Mouse (Mus musculus): ENCODE measurements around the gene Pan2. TPM values are rescaled to one million over a fixed set of nuclear protein-coding genes. Genes with fewer than 3 reads are reported as not detected.
"Not testable (repeated sequence)": the region's sequence is repeated elsewhere in the genome, so short reads cannot be mapped to it uniquely, and the experiment has no call there.

The Pan2 gene
- total RNA-seq, 2 experiments from 2014 or later = 7.4 to 8.2 TPM

GRCm38 (mm10) chr10:128281682-128282081 lies 21.5 kb upstream of the Pan2 start:
- DNase-seq = no peak
- intact Hi-C loops (cut with DNase I; ENCODE audit: low total_unique reads) = loop anchor here (5.0 kb wide), 1 partner anchor 69 kb away; the partner anchor contains the start of gene Spryd4

DNA sequence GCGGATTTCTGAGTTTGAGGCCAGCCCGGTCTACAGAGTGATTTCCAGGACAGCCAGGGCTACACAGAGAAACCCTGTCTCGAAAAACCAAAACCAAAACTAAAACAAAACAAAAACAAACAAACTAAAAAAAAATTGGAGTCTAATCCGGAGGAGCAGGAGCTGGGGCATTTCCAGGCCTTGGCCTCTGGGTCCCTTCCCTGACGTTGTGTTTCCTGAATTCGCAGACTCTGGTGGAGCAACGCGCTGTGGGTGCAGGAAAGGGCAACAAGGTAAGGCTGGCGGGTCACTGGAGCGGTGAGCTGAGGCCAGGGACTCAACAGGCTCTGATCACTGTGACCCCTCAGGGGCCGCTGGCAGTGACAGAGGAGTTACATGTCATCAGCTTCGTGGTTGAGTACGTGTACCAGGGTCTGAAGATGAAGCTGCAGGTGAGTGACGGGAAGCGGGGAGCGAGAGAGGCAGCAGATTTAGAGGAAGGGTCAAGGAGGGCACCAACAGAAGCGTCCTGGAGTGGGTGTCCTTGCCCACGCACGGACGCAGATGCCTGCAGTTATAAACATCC lies 20.2 kb upstream of the Pan2 start:
- intact Hi-C loops (cut with DNase I; ENCODE audit: low total_unique reads) = loop anchor here (5.0 kb wide), 1 partner anchor 71 kb away; the partner anchor contains the start of gene Spryd4
- DNase-seq = no peak

- DNase-seq = peak; percentile 64
- intact Hi-C loops (cut with DNase I; ENCODE audit: low total_unique reads) = loop anchor here (5.0 kb wide), 1 partner anchor 72 kb away; the partner anchor contains the start of gene Spryd4
Measured at GRCm38 (mm10) chr10:128283604-128284579, 19.2 kb upstream of the Pan2 start.

- intact Hi-C loops (cut with DNase I; ENCODE audit: low total_unique reads) = not testable (repeated sequence)
- peak; percentile 65 for DNase-seq
Measured at GRCm38 (mm10) chr10:128290594-128290993, 12.5 kb upstream of the Pan2 start.

DNA sequence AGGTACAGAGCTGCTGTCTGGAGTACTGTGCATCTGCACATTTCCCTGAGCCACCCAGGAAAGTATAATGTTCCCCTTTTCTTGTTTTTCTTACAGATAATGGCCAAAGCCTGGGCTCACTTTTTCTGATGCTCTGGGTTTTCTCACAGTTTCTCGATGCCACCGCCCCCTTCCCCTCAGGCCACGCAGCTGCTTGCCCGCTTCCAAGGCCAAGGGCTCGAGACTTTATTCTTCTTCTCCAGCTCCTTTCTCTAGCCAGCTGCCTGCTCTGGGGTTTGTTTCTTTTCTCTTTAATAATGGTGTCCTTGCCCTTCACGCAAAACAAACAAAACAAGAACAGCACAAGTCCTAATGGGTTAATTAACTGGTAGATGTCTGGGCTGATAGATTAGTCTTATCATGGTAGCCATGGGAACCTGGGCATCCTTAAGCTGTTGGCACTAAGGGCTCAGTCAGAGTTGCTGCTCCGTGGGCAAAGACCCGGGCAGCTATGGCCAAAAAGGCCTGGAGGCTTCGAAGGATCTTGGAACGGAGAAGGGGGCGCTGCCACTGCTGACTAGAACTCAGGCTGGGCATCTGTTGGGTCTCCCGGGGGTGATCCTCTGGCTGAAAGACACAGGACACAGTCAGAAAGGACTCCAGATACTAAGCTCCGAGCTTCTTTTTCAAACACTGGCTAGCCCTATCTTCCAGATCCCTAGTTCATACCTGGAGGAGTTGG lies 6.6 kb upstream of the Pan2 start:
- intact Hi-C loops (cut with DNase I; ENCODE audit: low total_unique reads) = no loop called here
- no peak for DNase-seq

- no peak for DNase-seq
- intact Hi-C loops (cut with DNase I; ENCODE audit: low total_unique reads) = no loop called here
Measured at GRCm38 (mm10) chr10:128297221-128297620, 5.9 kb upstream of the Pan2 start.

DNA sequence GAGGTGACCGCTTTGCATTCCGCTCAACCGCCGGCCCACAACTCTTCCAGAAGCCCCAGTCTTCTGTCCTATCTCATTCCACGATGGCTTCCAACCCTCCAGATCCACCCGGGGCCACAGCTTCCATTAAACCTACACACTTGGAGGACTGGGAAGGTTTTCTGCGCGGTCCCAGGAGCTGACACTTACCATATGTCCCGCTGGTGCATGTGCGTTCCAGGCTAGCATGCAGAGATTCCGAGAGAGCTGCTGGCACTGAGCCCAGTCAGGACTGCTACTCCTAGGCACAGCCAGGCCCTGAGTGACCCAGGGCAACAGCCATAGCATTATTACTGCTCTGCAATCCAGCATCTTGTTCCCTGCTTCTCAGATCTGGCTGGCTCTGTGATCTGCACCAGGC lies 5.5 kb upstream of the Pan2 start:
- DNase-seq = no peak

GRCm38 (mm10) chr10:128298243-128298642 lies 4.9 kb upstream of the Pan2 start:
- intact Hi-C loops (cut with DNase I; ENCODE audit: low total_unique reads) = no loop called here
- DNase-seq = no peak

More for the DNA sequence above, 5.5 kb upstream of the Pan2 start:
- intact Hi-C loops (cut with DNase I; ENCODE audit: low total_unique reads) = no loop called here

GRCm38 (mm10) chr10:128298702-128299171 lies 4.4 kb upstream of the Pan2 start, which contains the start of gene Il23a:
TSS of gene Il23a (minus strand) at chr10:128298752.
- intact Hi-C loops (cut with DNase I; ENCODE audit: low total_unique reads) = no loop called here
- no peak for DNase-seq

GRCm38 (mm10) chr10:128302357-128302756 lies 778 bp upstream of the Pan2 start:
- no peak for DNase-seq
- intact Hi-C loops (cut with DNase I; ENCODE audit: low total_unique reads) = no loop called here

DNA sequence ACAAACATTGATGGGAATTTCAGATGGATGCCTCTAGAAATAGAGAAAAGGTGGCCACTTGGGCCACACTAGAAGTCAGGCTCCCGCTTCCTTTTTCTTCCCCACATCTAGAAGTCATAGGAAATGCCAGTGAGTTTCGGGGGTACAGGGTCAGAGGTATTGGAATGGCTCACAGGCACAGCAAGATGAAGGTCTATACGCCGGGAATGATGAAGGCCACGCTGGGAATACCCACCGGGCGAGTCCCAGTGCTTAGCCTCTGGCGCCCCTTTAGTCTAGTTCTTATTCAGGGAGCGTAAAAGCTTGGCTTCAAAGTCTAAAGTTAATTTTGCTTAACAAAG lies 380 bp upstream of the Pan2 start:
- DNase-seq = no peak
- intact Hi-C loops (cut with DNase I; ENCODE audit: low total_unique reads) = no loop called here

GRCm38 (mm10) chr10:128309654-128310053 lies 6.5 kb downstream of the Pan2 start:
- no peak for DNase-seq
- intact Hi-C loops (cut with DNase I; ENCODE audit: low total_unique reads) = no loop called here

- DNase-seq = peak; percentile 24
- intact Hi-C loops (cut with DNase I; ENCODE audit: low total_unique reads) = no loop called here
Measured at GRCm38 (mm10) chr10:128310177-128310576, 7.0 kb downstream of the Pan2 start.

- DNase-seq = no peak
- intact Hi-C loops (cut with DNase I; ENCODE audit: low total_unique reads) = no loop called here
Measured at GRCm38 (mm10) chr10:128310902-128311301, 7.8 kb downstream of the Pan2 start.

DNA sequence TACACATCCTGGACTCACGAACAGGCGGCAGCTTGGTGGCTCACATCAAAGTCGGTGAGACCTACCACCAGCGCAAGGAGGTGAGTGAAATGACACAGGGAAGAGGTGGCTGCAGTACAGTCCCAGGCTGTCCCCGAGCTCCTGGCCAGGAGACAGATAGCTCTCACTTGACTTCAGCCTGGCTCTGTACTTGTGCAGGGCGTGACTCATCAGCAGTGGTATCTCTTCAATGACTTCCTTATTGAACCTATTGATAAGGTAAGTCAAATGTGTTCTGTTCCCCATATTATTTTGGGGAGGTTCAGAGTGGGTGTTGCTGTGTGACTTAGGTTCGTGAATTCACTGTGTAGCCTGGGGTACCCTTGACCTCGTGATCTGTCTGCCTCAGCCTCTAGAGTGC lies 12.4 kb downstream of the Pan2 start:
- no peak for DNase-seq
- intact Hi-C loops (cut with DNase I; ENCODE audit: low total_unique reads) = no loop called here

DNA sequence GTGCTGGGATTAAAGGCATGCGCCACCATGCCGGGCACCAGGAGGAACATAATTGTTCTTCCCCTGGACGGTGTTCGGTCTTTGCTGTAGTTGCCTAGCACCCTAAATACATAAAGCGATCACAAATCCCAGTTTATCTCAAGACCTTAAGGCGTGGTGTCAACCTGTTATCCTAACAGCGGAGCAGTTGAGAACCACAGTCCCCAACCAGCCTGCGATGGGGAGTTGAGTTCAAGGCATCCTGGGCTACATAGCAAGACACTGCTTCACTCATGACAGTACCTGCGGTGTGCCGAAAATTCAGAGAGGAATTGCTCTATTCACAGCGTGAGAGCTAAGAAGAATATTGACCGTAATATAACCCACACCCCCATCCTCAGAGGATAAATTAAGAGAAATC lies 18.5 kb downstream of the Pan2 start:
- no peak for DNase-seq
- intact Hi-C loops (cut with DNase I; ENCODE audit: low total_unique reads) = no loop called here

DNA sequence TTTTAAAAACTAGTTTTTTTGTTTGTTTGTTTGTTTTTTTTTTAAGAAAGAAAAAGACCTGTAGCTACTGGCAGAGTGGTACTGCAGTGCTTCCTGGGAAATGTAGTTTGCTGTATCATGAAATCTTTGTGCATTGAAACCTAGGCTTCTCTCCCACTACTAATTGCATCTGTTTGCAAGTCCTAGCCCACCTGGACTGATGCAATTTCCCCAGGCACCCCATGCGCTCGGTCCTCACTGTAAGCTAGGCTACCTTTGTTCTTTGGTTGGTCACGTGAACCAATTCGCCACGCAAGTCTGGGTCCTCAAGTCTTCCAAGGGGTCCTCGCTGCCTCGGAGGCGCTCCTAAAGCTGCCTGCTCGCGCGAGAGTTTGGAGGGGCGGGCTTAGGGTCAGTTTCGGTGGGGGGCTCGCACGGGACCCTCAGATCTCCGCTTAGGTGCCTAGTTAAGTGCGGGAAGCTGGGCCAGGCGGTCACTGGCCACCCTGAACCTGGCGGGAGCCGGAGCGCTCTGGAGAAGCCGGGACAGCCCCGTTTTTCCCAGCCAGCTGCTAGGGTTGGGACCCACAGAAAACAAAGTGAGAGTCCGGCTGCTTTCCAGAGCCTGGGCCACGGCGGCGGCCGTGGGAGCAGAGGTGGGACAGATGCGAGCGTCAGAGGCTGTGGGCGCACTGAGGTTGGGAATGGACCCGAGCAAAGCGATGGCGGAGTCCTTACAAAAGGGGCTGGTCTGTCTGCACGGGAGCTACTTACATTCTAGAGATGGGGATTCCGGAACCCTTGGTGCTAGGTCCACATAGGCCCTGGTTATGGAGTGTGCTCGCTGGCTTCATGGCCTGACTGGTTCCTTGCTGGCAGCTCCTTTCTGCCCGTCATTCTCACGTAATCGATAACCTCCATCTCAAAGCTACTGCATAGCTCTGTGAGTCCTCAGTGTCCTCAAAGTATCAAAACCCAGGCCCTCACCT lies 19.3 kb downstream of the Pan2 start, which contains the start of gene Cnpy2:
Cnpy2 (plus strand) TSS at position 319 of the 968 bp plus-strand sequence.
- intact Hi-C loops (cut with DNase I; ENCODE audit: low total_unique reads) = no loop called here
- peak; percentile 85 for DNase-seq

GRCm38 (mm10) chr10:128323516-128323915 lies 20.4 kb downstream of the Pan2 start:
- DNase-seq = no peak
- intact Hi-C loops (cut with DNase I; ENCODE audit: low total_unique reads) = no loop called here

DNA sequence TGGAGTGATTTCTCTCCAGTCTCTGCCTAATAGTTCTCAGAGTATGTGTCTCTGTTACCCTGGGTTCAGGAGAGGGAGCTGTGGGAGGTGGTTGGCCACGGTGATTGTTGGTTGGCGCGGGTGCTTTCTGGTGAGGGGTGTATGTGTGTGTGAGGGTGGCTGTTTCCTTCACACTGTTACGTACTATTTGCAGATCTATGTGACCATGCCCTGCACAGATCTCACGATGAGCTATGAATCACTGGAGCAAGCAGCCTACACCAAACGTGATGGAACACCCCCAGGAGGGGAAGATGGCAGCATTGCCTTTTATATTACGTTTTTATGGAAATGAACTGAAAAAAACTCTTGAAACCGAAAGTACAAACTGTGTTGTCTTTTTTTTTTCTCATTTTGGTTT lies 23.7 kb downstream of the Pan2 start:
- DNase-seq = no peak
- intact Hi-C loops (cut with DNase I; ENCODE audit: low total_unique reads) = no loop called here

All from gastrocnemius, postnatal 14 days (tissue).